Mouse (Mus musculus): Measurements from ENCODE around the gene Peak1. TPM values are rescaled to one million over a fixed set of nuclear protein-coding genes. Genes with fewer than 3 reads are reported as not detected.

The Peak1 gene
- polyA plus RNA-seq, 1 experiment from 2014 or later = 10.1 TPM

GRCm38 (mm10) chr9:56272247-56272598, 145.6 kb downstream of the Peak1 start:
- no peaks in the 10 kb centered on the region for H3K36me3 ChIP-seq
- H3K9me3 ChIP-seq = no peaks in the 10 kb centered on the region
- H3K4me3 ChIP-seq (replicated peaks) = no peak overlapping the region
- H3K9ac ChIP-seq = no peak overlapping the region
- H3K27me3 ChIP-seq (replicated peaks) = no peaks in the 10 kb centered on the region
- no peaks in the 10 kb centered on the region for H3K4me1 ChIP-seq (replicated peaks)
- H3K4me2 ChIP-seq (replicated peaks) = peak overlapping the region; percentile 25; the same call in 1 of the 2 replicates
- 0 out of 2 replicates have a peak overlapping the region, but pooled peaks have one; percentile 18 for H3K27ac ChIP-seq
- peak; percentile 95 for ATAC-seq
- WGBS = 47% methylated on average over 2 of the region's 2 CpGs

GRCm38 (mm10) chr9:56271326-56272246, 146.3 kb downstream of the Peak1 start:
- Histone ChIP-seq H3K4me3 (replicated peaks) (no peak overlapping the region), H3K9me3 (no peaks in the 10 kb centered on the region), H3K4me1 (replicated peaks) (no peaks in the 10 kb centered on the region), H3K36me3 (no peaks in the 10 kb centered on the region), H3K4me2 (replicated peaks) (peak overlapping the region; percentile 25), H3K9ac (no peak overlapping the region), H3K27ac (0 out of 2 replicates have a peak overlapping the region, but pooled peaks have one; percentile 18), H3K27me3 (replicated peaks) (no peaks in the 10 kb centered on the region)
- peak; percentile 92 for ATAC-seq
- 77% methylated on average over 21 of the region's 21 CpGs for WGBS

- H3K4me2 ChIP-seq (replicated peaks) = no peak overlapping the region
- no peak for ATAC-seq
- WGBS = 83% methylated on average over 3 of the region's 3 CpGs
- no peaks in the 10 kb centered on the region for H3K36me3 ChIP-seq
- no peak overlapping the region for H3K27ac ChIP-seq
- H3K27me3 ChIP-seq (replicated peaks) = no peaks in the 10 kb centered on the region
- H3K9me3 ChIP-seq = no peaks in the 10 kb centered on the region
- no peak overlapping the region for H3K4me3 ChIP-seq (replicated peaks)
- H3K9ac ChIP-seq = no peak overlapping the region
- H3K4me1 ChIP-seq (replicated peaks) = 0 out of 2 replicates have a peak, but pooled peaks cover 3% of the 10 kb centered on the region
Measured at GRCm38 (mm10) chr9:56269101-56269500, 148.8 kb downstream of the Peak1 start.

DNA sequence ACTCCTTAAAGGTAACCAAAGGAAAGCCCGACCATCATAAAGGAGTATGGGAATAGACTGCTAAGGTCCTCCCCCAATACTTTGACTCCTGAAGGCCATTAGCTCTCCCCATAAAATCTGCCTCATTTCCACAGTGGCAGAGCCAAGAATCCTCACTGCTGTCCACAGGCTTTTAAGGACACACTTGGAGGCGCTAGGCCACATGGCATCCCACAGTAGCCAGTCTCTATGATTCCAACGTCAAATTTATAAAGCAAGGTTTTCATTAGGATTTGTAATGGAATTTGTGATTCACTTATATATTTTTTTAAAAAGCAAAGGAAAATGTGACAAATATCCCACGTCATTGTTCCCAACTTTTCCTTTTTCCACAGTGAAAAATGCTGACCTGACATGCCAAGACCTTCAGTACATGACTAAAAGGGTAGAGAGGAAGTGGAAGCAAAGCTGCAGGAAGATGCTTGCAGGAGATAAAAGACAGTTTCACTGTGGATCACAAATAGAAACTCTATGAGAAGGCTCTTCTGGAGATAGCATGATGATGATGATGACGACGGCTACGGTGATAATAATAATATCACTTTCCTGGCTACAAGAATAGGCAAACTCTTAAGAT, 151.6 kb downstream of the Peak1 start:
- ATAC-seq = no peak
- no peak overlapping the region for H3K4me2 ChIP-seq (replicated peaks)
- H3K36me3 ChIP-seq = no peaks in the 10 kb centered on the region
- H3K9me3 ChIP-seq = no peaks in the 10 kb centered on the region
- no peaks in the 10 kb centered on the region for H3K27me3 ChIP-seq (replicated peaks)
- no peak overlapping the region for H3K27ac ChIP-seq
- 85% methylated on average over 7 of the region's 7 CpGs for WGBS
- H3K4me1 ChIP-seq (replicated peaks) = 0 out of 2 replicates have a peak, but pooled peaks cover 3% of the 10 kb centered on the region
- H3K4me3 ChIP-seq (replicated peaks) = no peak overlapping the region
- H3K9ac ChIP-seq = no peak overlapping the region

DNA sequence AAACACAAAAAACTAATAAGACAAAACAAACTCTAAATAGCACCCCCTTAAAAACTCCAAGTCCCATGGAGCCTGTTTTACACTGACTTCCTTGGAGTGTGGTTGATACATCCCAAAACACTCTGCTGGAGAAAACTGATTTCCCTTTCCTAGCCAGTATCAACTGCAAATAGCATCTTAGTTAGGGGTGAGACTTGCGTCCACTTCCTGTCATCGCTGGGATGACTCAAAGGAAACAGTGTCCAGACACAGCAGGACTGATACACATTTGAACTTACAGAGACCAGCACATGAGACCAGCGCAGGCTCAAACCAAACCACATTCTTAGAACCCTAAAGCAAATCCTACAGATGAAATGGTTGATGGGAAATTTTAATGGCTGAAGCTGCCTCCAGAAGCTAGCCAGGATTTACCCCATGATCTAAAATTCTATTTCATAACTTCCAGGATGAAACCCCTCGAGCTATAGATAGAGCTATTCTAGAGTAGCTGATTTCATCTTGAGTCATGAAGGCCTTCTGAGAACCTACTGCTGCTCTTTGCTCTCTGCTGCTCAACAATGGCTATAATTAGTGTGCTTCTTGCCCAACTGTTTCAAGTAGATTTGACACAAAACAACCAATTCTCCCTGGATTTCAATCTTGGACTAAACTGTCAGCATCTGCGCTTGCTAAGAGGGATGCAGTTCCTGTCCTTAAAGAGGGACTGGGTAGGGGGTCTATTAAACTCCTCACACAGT, 152.2 kb downstream of the Peak1 start:
- Histone ChIP-seq H3K27me3 (replicated peaks) (no peaks in the 10 kb centered on the region), H3K4me3 (replicated peaks) (no peak overlapping the region), H3K36me3 (no peaks in the 10 kb centered on the region), H3K9ac (no peak overlapping the region), H3K9me3 (no peaks in the 10 kb centered on the region), H3K4me2 (replicated peaks) (no peak overlapping the region), H3K27ac (no peak overlapping the region), H3K4me1 (replicated peaks) (0 out of 2 replicates have a peak, but pooled peaks cover 3% of the 10 kb centered on the region)
- WGBS = 74% methylated on average over 5 of the region's 5 CpGs
- no peak for ATAC-seq

- Histone ChIP-seq H3K4me3 (replicated peaks) (no peak overlapping the region), H3K9me3 (peaks cover 5% of the 10 kb centered on the region), H3K36me3 (peaks cover 4% of the 10 kb centered on the region), H3K4me2 (replicated peaks) (no peak overlapping the region), H3K27ac (no peak overlapping the region), H3K27me3 (replicated peaks) (no peaks in the 10 kb centered on the region), H3K4me1 (replicated peaks) (0 out of 2 replicates have a peak, but pooled peaks cover 3% of the 10 kb centered on the region), H3K9ac (no peak overlapping the region)
- WGBS = 29% methylated on average over 8 of the region's 8 CpGs
- ATAC-seq = 0 out of 2 replicates have a peak, but pooled peaks have one; percentile 27
Measured at GRCm38 (mm10) chr9:56265022-56265360, 152.9 kb downstream of the Peak1 start.

- WGBS = 59% methylated on average over 7 of the region's 7 CpGs
- Histone ChIP-seq H3K4me3 (replicated peaks) (no peak overlapping the region), H3K4me2 (replicated peaks) (no peak overlapping the region), H3K9me3 (peaks cover 5% of the 10 kb centered on the region), H3K4me1 (replicated peaks) (0 out of 2 replicates have a peak, but pooled peaks cover 3% of the 10 kb centered on the region), H3K9ac (no peak overlapping the region), H3K27ac (no peak overlapping the region), H3K27me3 (replicated peaks) (no peaks in the 10 kb centered on the region), H3K36me3 (peaks cover 4% of the 10 kb centered on the region)
- ATAC-seq = 0 out of 2 replicates have a peak, but pooled peaks have one; percentile 57
Measured at GRCm38 (mm10) chr9:56264308-56265021, 153.4 kb downstream of the Peak1 start.

GRCm38 (mm10) chr9:56263055-56263454, 154.8 kb downstream of the Peak1 start:
- ATAC-seq = peak; percentile 84
- Histone ChIP-seq H3K4me1 (replicated peaks) (0 out of 2 replicates have a peak, but pooled peaks cover 3% of the 10 kb centered on the region), H3K27me3 (replicated peaks) (no peaks in the 10 kb centered on the region), H3K4me2 (replicated peaks) (no peak overlapping the region), H3K9ac (no peak overlapping the region), H3K27ac (no peak overlapping the region), H3K9me3 (peaks cover 5% of the 10 kb centered on the region), H3K4me3 (replicated peaks) (no peak overlapping the region), H3K36me3 (peaks cover 4% of the 10 kb centered on the region)
- WGBS = 72% methylated on average over 1 of the region's 1 CpGs

- no peak for ATAC-seq
- Histone ChIP-seq H3K4me3 (replicated peaks) (no peak overlapping the region), H3K27me3 (replicated peaks) (no peaks in the 10 kb centered on the region), H3K36me3 (peaks cover 7% of the 10 kb centered on the region), H3K4me1 (replicated peaks) (peaks cover 3% of the 10 kb centered on the region; the same call in 1 of the 2 replicates), H3K4me2 (replicated peaks) (no peak overlapping the region), H3K9me3 (peaks cover 5% of the 10 kb centered on the region), H3K9ac (no peak overlapping the region), H3K27ac (no peak overlapping the region)
- WGBS = 85% methylated on average over 14 of the region's 14 CpGs
Measured at GRCm38 (mm10) chr9:56260495-56261136, 157.3 kb downstream of the Peak1 start.

GRCm38 (mm10) chr9:56259790-56260494, 157.9 kb downstream of the Peak1 start:
- H3K4me1 ChIP-seq (replicated peaks) = peaks cover 1% of the 10 kb centered on the region; the same call in 1 of the 2 replicates
- no peak overlapping the region for H3K27ac ChIP-seq
- H3K4me3 ChIP-seq (replicated peaks) = no peak overlapping the region
- H3K36me3 ChIP-seq = peaks cover 7% of the 10 kb centered on the region
- WGBS = 81% methylated on average over 22 of the region's 22 CpGs
- no peak for ATAC-seq
- peaks cover 5% of the 10 kb centered on the region for H3K9me3 ChIP-seq
- no peak overlapping the region for H3K4me2 ChIP-seq (replicated peaks)
- H3K9ac ChIP-seq = no peak overlapping the region
- no peaks in the 10 kb centered on the region for H3K27me3 ChIP-seq (replicated peaks)

Data from intestine, embryonic 15.5 days (tissue).